Mouse (Mus musculus): Measurements from ENCODE around the gene Dner. TPM values are rescaled to one million over a fixed set of nuclear protein-coding genes. Genes with fewer than 3 reads are reported as not detected.

The Dner gene
- polyA plus RNA-seq, 1 experiment from 2014 or later: 244 TPM

DNA sequence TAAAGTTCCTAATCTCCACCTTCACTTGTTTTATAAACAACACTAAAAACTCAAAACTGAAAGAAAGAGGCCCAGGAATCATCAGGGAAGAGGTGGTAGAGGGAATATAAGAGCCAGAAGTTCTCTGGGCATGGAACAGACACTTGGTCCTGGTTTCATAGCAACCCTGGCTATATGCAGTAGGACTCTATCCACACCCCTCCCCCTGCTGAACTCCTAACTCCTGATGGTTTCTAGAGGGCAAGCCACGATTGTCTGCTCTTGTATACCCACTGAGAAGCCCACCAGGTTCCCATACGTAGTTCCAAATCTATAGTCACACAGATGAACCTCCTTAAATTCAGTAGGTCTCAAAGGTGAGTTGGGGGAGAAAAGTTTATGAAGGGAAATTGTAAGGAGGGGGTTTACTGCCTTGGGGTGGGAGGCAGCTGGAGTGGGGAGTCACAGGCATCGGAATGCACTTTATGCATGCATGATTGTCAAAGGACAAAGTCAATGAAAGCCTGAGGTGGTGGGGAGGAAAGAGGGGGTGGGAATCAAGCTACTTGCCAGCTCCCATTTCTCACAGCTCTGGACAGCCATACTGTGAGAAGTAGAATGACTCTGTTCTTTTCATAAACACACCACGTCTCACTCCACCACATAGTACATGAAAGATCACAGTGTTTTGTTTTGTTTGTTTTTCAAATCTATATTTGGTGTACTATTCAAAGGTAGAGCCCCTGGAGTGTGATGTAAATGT, 31.5 kb downstream of the Dner start:
- 36% methylated on average over 4 of the region's 4 CpGs for WGBS
- no peak for ATAC-seq (ENCODE audit: low FRiP score, low TSS enrichment)
- no peaks in the 10 kb centered on the region for H3K36me3 ChIP-seq (ENCODE audit: control insufficient read depth, insufficient read depth, low read length)
- peaks cover 14% of the 10 kb centered on the region for H3K4me1 ChIP-seq (ENCODE audit: control insufficient read depth, insufficient read depth, low read length)
- no peak overlapping the region for H3K4me3 ChIP-seq (replicated peaks; ENCODE audit: low read depth, low read length)
- no peak overlapping the region for H3K9ac ChIP-seq (replicated peaks; ENCODE audit: low read length)
- H3K27ac ChIP-seq (replicated peaks; ENCODE audit: low read depth, low read length): no peak overlapping the region
- H3K9me3 ChIP-seq (ENCODE audit: control insufficient read depth, low read length): no peaks in the 10 kb centered on the region
- no peak overlapping the region for H3K4me2 ChIP-seq (ENCODE audit: low read length)
- H3K27me3 ChIP-seq (ENCODE audit: control insufficient read depth, insufficient read depth, low read length): no peaks in the 10 kb centered on the region
- no peak for DNase-seq

GRCm38 (mm10) chr1:84646781-84647180, 49.2 kb downstream of the Dner start:
- no peak overlapping the region for H3K9ac ChIP-seq (replicated peaks; ENCODE audit: low read length)
- ATAC-seq (ENCODE audit: low FRiP score, low TSS enrichment) (no peak), DNase-seq (no peak)
- H3K4me1 ChIP-seq (ENCODE audit: control insufficient read depth, insufficient read depth, low read length): no peaks in the 10 kb centered on the region
- no peak overlapping the region for H3K4me2 ChIP-seq (ENCODE audit: low read length)
- WGBS: 81% methylated on average over 2 of the region's 2 CpGs
- no peaks in the 10 kb centered on the region for H3K9me3 ChIP-seq (ENCODE audit: control insufficient read depth, low read length)
- H3K4me3 ChIP-seq (replicated peaks; ENCODE audit: low read depth, low read length): no peak overlapping the region
- no peaks in the 10 kb centered on the region for H3K36me3 ChIP-seq (ENCODE audit: control insufficient read depth, insufficient read depth, low read length)
- H3K27ac ChIP-seq (replicated peaks; ENCODE audit: low read depth, low read length): no peak overlapping the region
- no peaks in the 10 kb centered on the region for H3K27me3 ChIP-seq (ENCODE audit: control insufficient read depth, insufficient read depth, low read length)

DNA sequence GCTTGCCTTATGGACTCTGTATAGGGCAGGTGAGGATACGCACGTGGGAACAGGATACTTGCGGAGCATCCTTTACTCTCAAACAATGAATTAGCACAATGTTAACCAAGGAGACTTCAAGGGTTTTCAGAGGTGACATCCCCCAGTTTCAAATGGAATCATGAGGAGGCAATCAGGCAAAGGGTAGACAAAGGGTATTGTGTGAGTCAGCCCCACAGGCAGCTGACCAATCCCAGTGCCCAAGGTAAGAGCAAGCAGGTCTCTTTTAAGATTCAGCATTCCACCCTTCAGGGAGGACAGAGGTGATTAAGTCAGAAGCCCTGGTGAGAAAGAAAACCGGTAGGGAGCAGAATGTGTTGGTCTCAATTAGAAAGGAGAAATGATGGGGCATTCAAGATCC, 55.6 kb downstream of the Dner start:
- Histone ChIP-seq H3K4me2 (ENCODE audit: low read length) (no peak overlapping the region), H3K36me3 (ENCODE audit: control insufficient read depth, insufficient read depth, low read length) (no peaks in the 10 kb centered on the region), H3K9me3 (ENCODE audit: control insufficient read depth, low read length) (no peaks in the 10 kb centered on the region), H3K27me3 (ENCODE audit: control insufficient read depth, insufficient read depth, low read length) (no peaks in the 10 kb centered on the region), H3K27ac (replicated peaks; ENCODE audit: low read depth, low read length) (no peak overlapping the region), H3K9ac (replicated peaks; ENCODE audit: low read length) (no peak overlapping the region), H3K4me3 (replicated peaks; ENCODE audit: low read depth, low read length) (no peak overlapping the region), H3K4me1 (ENCODE audit: control insufficient read depth, insufficient read depth, low read length) (no peaks in the 10 kb centered on the region)
- no peak for ATAC-seq (ENCODE audit: low FRiP score, low TSS enrichment)
- no peak for DNase-seq
- 60% methylated on average over 4 of the region's 4 CpGs for WGBS

GRCm38 (mm10) chr1:84636890-84637289, 59.1 kb downstream of the Dner start:
- Histone ChIP-seq H3K4me2 (ENCODE audit: low read length) (no peak overlapping the region), H3K27ac (replicated peaks; ENCODE audit: low read depth, low read length) (no peak overlapping the region; the same call in 1 of the 2 replicates), H3K27me3 (ENCODE audit: control insufficient read depth, insufficient read depth, low read length) (no peaks in the 10 kb centered on the region), H3K9me3 (ENCODE audit: control insufficient read depth, low read length) (no peaks in the 10 kb centered on the region), H3K9ac (replicated peaks; ENCODE audit: low read length) (no peak overlapping the region), H3K4me3 (replicated peaks; ENCODE audit: low read depth, low read length) (no peak overlapping the region), H3K4me1 (ENCODE audit: control insufficient read depth, insufficient read depth, low read length) (no peaks in the 10 kb centered on the region), H3K36me3 (ENCODE audit: control insufficient read depth, insufficient read depth, low read length) (no peaks in the 10 kb centered on the region)
- ATAC-seq (ENCODE audit: low FRiP score, low TSS enrichment): no peak
- peak; percentile 40 for DNase-seq
- WGBS: 8% methylated on average over 6 of the region's 6 CpGs

DNA sequence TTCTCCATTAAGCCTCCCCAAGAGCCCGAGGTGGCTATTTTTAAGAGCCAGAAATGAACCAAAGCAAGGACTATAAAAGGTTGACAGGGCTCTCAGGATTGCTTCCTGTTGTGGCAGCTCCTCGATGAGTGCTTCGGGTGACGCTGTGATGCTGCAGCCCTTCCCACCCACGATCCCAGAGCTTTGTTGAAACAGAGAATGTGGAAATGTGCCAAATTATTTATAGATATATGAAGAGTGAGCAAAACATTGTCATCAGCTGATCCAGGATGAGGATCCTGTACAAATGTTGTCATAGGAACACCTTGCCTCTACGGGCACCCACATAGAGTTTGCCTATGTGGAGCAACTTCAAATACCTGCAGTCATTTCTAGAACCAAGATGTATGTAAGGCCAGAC, 67.8 kb downstream of the Dner start:
- WGBS: 86% methylated on average over 6 of the region's 6 CpGs

DNA sequence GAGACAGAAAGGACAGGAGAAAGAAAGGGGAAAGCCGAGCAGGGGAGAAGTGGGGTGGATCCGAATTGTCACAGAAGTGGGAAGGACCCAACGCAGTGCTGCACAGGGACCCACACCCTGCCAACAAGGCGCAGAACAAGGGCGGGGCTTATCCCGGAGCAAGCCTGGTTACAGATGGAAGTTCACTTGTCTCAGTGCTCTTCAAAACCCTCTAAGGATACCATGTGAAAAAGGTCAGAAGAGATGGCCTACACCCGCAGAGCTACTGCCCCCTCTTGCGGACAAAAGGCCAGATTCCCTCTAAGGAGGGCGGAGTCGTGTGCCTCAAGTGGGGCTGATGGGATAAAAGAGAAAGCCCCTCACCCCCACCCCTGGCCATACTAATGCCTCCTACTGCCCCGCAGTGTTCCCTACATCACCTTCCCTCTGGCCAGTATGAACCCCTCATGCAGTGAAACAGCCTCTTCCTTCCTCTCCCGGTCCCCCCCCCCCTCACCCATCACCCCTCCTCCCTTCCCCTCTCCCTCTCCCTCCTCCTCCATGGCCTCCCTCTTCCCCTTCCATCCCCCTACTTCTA, 73.0 kb downstream of the Dner start:
- Histone ChIP-seq H3K9ac (replicated peaks; ENCODE audit: low read length) (no peak overlapping the region), H3K27me3 (ENCODE audit: control insufficient read depth, insufficient read depth, low read length) (no peaks in the 10 kb centered on the region), H3K4me2 (ENCODE audit: low read length) (no peak overlapping the region), H3K4me3 (replicated peaks; ENCODE audit: low read depth, low read length) (no peak overlapping the region), H3K36me3 (ENCODE audit: control insufficient read depth, insufficient read depth, low read length) (no peaks in the 10 kb centered on the region), H3K27ac (replicated peaks; ENCODE audit: low read depth, low read length) (peak overlapping the region; percentile 45; the same call in 1 of the 2 replicates), H3K9me3 (ENCODE audit: control insufficient read depth, low read length) (no peaks in the 10 kb centered on the region), H3K4me1 (ENCODE audit: control insufficient read depth, insufficient read depth, low read length) (peaks cover 24% of the 10 kb centered on the region)
- ATAC-seq (ENCODE audit: low FRiP score, low TSS enrichment) (peak; percentile 38; the same call in 1 of the 2 replicates), DNase-seq (no peak)
- 21% methylated on average over 11 of the region's 12 CpGs for WGBS

More for the DNA sequence above, 67.8 kb downstream of the Dner start:
- H3K4me1 ChIP-seq (ENCODE audit: control insufficient read depth, insufficient read depth, low read length): peaks cover 5% of the 10 kb centered on the region; the same call in 1 of the 2 replicates
- no peaks in the 10 kb centered on the region for H3K27me3 ChIP-seq (ENCODE audit: control insufficient read depth, insufficient read depth, low read length)
- H3K9me3 ChIP-seq (ENCODE audit: control insufficient read depth, low read length): no peaks in the 10 kb centered on the region
- H3K9ac ChIP-seq (replicated peaks; ENCODE audit: low read length): no peak overlapping the region
- no peak overlapping the region for H3K4me2 ChIP-seq (ENCODE audit: low read length)
- no peak for ATAC-seq (ENCODE audit: low FRiP score, low TSS enrichment)
- H3K27ac ChIP-seq (replicated peaks; ENCODE audit: low read depth, low read length): no peak overlapping the region
- H3K36me3 ChIP-seq (ENCODE audit: control insufficient read depth, insufficient read depth, low read length): no peaks in the 10 kb centered on the region
- H3K4me3 ChIP-seq (replicated peaks; ENCODE audit: low read depth, low read length): no peak overlapping the region
- no peak for DNase-seq

DNA sequence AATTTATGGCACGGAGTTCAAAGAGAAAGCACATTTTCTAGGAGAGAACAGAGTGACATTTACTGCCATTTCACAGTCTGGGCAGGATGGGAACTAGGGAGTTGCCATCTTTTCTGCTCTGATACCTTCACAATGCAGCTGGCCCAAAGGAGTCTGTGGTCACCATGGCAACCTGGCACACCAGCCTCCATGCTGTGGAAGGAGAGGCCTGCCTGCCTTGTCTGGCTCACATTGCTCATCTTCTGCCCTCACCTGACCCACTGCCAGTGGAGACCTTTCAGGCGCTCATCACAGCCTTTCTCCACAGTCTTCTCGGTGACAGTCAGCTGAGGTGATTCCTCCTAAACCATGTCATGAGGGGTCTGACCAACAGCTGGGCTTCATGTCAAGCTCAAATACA, 74.7 kb downstream of the Dner start:
- no peaks in the 10 kb centered on the region for H3K27me3 ChIP-seq (ENCODE audit: control insufficient read depth, insufficient read depth, low read length)
- H3K4me3 ChIP-seq (replicated peaks; ENCODE audit: low read depth, low read length): no peak overlapping the region
- H3K9me3 ChIP-seq (ENCODE audit: control insufficient read depth, low read length): no peaks in the 10 kb centered on the region
- H3K4me1 ChIP-seq (ENCODE audit: control insufficient read depth, insufficient read depth, low read length): peaks cover 33% of the 10 kb centered on the region
- ATAC-seq (ENCODE audit: low FRiP score, low TSS enrichment) (peak; percentile 86), DNase-seq (peak; percentile 87)
- no peak overlapping the region for H3K9ac ChIP-seq (replicated peaks; ENCODE audit: low read length)
- peak overlapping the region; percentile 74 for H3K27ac ChIP-seq (replicated peaks; ENCODE audit: low read depth, low read length)
- no peaks in the 10 kb centered on the region for H3K36me3 ChIP-seq (ENCODE audit: control insufficient read depth, insufficient read depth, low read length)
- 0 out of 2 replicates have a peak overlapping the region, but pooled peaks have one; percentile 13 for H3K4me2 ChIP-seq (ENCODE audit: low read length)
- 10% methylated on average over 3 of the region's 3 CpGs for WGBS

- Histone ChIP-seq H3K9me3 (ENCODE audit: control insufficient read depth, low read length) (no peaks in the 10 kb centered on the region), H3K36me3 (ENCODE audit: control insufficient read depth, insufficient read depth, low read length) (no peaks in the 10 kb centered on the region), H3K4me3 (replicated peaks; ENCODE audit: low read depth, low read length) (no peak overlapping the region), H3K27me3 (ENCODE audit: control insufficient read depth, insufficient read depth, low read length) (no peaks in the 10 kb centered on the region), H3K4me1 (ENCODE audit: control insufficient read depth, insufficient read depth, low read length) (peaks cover 42% of the 10 kb centered on the region), H3K4me2 (ENCODE audit: low read length) (peak overlapping the region; percentile 27; the same call in 1 of the 2 replicates), H3K27ac (replicated peaks; ENCODE audit: low read depth, low read length) (peak overlapping the region; percentile 61; the same call in 1 of the 2 replicates), H3K9ac (replicated peaks; ENCODE audit: low read length) (0 out of 2 replicates have a peak overlapping the region, but pooled peaks have one; percentile 23)
- ATAC-seq (ENCODE audit: low FRiP score, low TSS enrichment) (no peak), DNase-seq (peak; percentile 56)
- WGBS: 36% methylated on average over 16 of the region's 16 CpGs
These were observed 76.8 kb downstream of the Dner start for GRCm38 (mm10) chr1:84619131-84619760.
